Mouse (Mus musculus) testis, postnatal 14 days (tissue): Measurements from ENCODE around the gene Lef1.

Source experiments
- DNase-seq: peaks from one replicate; pipeline ENCODE4 v3.0.0; 2021; ENCODE audit warnings: low spot score

The Lef1 gene

GRCm38 (mm10) chr3:131107301-131108093 is 2.8 kb upstream of the Lef1 start:
- DNase-seq, result no peak

GRCm38 (mm10) chr3:131108094-131108653 is 2.1 kb upstream of the Lef1 start:
- no peak for DNase-seq

GRCm38 (mm10) chr3:131109066-131109685 is 1.1 kb upstream of the Lef1 start:
- DNase-seq, result no peak

- no peak for DNase-seq
Measured at GRCm38 (mm10) chr3:131109686-131110070, 593 bp upstream of the Lef1 start.

GRCm38 (mm10) chr3:131111151-131111850 is 1.0 kb downstream of the Lef1 start:
- DNase-seq, result no peak

- DNase-seq, result peak; percentile 61
Measured at GRCm38 (mm10) chr3:131111851-131112572, 1.7 kb downstream of the Lef1 start.

GRCm38 (mm10) chr3:131112573-131112955 is 2.3 kb downstream of the Lef1 start:
- DNase-seq, result no peak

- no peak for DNase-seq
Measured at GRCm38 (mm10) chr3:131113029-131113428, 2.8 kb downstream of the Lef1 start.

GRCm38 (mm10) chr3:131116116-131116515 is 5.8 kb downstream of the Lef1 start:
- DNase-seq, result no peak

GRCm38 (mm10) chr3:131117352-131117751 is 7.1 kb downstream of the Lef1 start:
- no peak for DNase-seq

GRCm38 (mm10) chr3:131117883-131118282 is 7.6 kb downstream of the Lef1 start:
- no peak for DNase-seq

- DNase-seq, result no peak
Measured at GRCm38 (mm10) chr3:131119435-131119834, 9.2 kb downstream of the Lef1 start.

- no peak for DNase-seq
Measured at GRCm38 (mm10) chr3:131123501-131123900, 13.2 kb downstream of the Lef1 start.

GRCm38 (mm10) chr3:131125873-131126272 is 15.6 kb downstream of the Lef1 start:
- DNase-seq, result no peak

- no peak for DNase-seq
Measured at GRCm38 (mm10) chr3:131126438-131126837, 16.2 kb downstream of the Lef1 start.

GRCm38 (mm10) chr3:131134003-131134402 is 23.7 kb downstream of the Lef1 start:
- no peak for DNase-seq

GRCm38 (mm10) chr3:131135434-131135833 is 25.2 kb downstream of the Lef1 start:
- no peak for DNase-seq

- no peak for DNase-seq
Measured at GRCm38 (mm10) chr3:131136455-131136854, 26.2 kb downstream of the Lef1 start.

- DNase-seq, result no peak
Measured at GRCm38 (mm10) chr3:131137119-131137781, 27.0 kb downstream of the Lef1 start.

GRCm38 (mm10) chr3:131138224-131138623 is 28.0 kb downstream of the Lef1 start:
- no peak for DNase-seq

- DNase-seq, result no peak
Measured at GRCm38 (mm10) chr3:131138797-131139196, 28.5 kb downstream of the Lef1 start.
